Mouse (Mus musculus): ENCODE data around the gene Gm21974.

GRCm38 (mm10) chr7:127886551-127886950 is 8.7 kb downstream of the Gm21974 start:
- no peak for TF ChIP-seq POLR2A (IDR thresholded peaks at IDR 0.05; ENCODE audit: insufficient read length, low read depth)
- TF ChIP-seq E2F4 (IDR thresholded peaks at IDR 0.05; ENCODE audit: insufficient read depth), result no peak
- TF ChIP-seq USF1 (IDR thresholded peaks at IDR 0.05; ENCODE audit: low read depth), result no peak
- TF ChIP-seq POLR2AphosphoS2 (IDR thresholded peaks at IDR 0.05; ENCODE audit: insufficient read length, low read depth), result no peak
